Mouse (Mus musculus) kidney, adult 8-10 months (tissue): ENCODE measurements at regions not wholly inside any gene's neighbourhood (a gene's known extent, or its start where the extent isn't known, plus 50 kb on each side); places are given as distances from the start of the nearest gene placed in this dataset.
"Not testable (repeated sequence)": the region's sequence is repeated elsewhere in the genome, so short reads cannot be mapped to it uniquely, and the experiment has no call there.

Source experiments
- DNase-seq, 2 experiments: peaks; one replicate each; pipeline ENCODE4 v3.0.0; 2022

- DNase-seq = no peak
Measured at GRCm38 (mm10) chr9:12062488-12062887, 1157.9 kb upstream of the Cntn5 start.

DNA sequence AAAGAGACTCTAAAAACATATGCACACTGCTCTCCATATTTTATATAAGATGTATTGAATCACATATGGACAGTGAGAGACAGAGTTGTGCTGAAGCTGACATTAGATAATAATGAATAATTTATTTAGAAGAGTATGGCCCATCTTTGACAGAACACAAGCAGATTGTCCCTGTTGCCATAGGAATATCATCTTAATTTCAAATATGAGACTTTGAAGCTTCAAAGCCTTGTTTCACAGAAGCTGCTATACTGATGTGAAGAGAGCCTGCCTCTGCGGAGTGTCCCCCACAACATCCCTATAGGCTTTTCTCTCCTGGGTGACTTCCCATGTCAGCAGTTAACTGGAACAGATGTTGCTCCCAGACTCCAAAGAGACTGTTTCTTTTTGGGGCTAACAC lies 1147.9 kb upstream of the Cntn5 start:
- DNase-seq = no peak

DNA sequence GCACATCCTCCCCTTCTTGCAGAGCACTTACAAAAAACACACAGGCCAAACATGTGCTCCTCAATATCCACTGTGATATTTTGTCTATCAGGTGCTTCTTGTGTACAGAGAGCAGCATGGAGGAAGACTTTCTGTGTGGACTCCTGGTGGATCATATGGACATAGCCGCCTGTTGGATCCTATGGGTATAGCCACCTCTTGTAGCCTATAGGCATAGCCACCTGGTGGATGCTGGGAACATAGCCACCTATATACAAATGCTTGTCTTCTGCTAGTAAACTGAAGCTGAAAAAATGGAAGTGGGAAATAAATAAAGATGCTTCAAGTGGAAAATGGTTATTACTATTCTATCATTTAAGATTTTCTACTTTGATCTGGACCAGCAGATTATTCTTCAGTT lies 1111.4 kb upstream of the Cntn5 start:
- DNase-seq = no peak

DNA sequence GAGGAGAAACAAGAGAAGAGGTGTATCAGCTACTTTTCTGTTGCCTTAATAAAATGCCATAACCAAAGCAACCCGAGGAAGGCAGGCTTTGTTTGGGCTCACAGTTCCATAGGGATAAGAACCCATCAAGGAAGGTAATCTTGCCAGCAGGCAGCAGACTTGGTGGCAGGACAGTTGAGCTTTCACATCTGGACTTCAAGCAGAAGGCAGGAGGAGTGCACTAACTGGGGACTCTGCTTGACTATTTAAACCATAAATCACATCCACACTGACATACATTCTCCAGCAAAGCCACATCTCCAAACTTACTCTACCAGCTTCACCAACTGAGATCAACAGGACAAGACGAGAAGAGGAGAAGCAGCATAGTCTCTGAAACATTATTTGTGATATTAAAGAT lies 1094.0 kb upstream of the Cntn5 start:
- DNase-seq = no peak

DNA sequence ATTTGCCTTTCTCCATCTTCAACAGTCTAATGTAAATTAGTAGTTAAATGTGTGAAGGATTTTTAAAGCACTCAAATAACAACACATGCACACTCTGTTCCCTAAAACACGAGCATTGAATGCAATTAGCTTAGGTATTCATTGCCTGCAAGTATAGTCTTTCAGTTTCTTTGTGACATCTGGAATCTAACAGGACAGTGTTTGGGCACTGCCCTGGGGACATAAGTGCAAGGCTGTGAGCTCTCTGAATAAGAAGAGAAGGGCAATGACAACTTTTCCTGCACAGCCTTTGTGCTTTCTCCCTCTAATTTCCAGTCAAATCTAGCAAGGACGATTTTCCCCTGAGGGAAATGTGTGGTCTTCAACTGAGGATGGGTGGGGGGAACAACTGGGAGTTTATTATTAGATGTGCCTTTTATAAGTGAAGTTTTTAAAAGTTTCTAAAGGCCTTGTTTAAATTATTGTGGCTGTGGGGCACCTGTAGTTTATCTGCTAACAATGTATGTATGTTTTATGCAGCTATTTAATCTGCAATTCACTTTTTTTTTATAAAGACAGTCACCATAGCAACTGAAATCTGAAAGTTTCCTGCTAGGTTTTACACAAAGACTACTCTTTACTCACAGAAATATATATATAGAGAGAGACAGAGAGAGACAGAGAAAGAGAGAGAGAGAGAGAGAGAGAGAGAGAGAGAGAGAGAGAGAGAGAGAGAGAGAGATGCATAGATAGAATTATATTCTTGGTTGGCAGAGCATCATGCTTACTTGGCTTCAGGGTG lies 1077.7 kb upstream of the Cntn5 start:
- DNase-seq = no peak

GRCm38 (mm10) chr9:11940691-11941480 lies 1036.3 kb upstream of the Cntn5 start:
- DNase-seq = not testable (repeated sequence)

DNA sequence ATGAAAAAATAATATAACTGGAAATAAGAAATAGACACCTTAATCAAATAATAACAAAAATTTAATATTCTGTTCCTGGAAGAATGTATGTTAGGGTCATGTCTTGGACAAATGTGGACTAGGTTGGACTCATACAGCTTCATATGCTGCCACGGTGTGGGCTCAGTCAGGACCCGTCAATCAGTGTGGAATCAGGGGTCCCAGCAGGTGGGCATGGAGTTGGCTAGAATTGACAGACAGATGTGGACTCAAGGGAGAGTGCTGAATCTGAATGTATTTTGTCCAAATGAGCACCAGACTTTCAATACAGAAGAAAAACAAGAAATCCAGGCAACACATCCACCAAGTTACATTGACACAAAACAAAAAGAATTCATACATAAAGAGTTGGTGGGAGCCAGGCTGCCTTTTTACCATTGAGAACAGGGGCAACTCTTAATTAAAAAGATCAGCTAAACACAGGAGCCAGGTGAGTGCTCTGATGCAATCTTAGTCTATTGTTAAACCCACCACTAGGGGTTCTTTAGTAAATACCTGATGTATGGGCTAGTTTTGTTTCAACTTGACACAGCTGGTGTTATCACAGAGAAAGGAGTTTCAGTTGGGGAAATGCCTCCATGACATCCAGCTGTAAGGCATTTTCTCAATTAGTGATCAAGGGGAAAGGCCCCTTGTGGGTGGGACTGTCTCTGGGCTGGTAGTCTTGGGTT lies 1035.4 kb upstream of the Cntn5 start:
- DNase-seq = no peak

- DNase-seq = no peak
Measured at GRCm38 (mm10) chr9:11925501-11925900, 1020.9 kb upstream of the Cntn5 start.

DNA sequence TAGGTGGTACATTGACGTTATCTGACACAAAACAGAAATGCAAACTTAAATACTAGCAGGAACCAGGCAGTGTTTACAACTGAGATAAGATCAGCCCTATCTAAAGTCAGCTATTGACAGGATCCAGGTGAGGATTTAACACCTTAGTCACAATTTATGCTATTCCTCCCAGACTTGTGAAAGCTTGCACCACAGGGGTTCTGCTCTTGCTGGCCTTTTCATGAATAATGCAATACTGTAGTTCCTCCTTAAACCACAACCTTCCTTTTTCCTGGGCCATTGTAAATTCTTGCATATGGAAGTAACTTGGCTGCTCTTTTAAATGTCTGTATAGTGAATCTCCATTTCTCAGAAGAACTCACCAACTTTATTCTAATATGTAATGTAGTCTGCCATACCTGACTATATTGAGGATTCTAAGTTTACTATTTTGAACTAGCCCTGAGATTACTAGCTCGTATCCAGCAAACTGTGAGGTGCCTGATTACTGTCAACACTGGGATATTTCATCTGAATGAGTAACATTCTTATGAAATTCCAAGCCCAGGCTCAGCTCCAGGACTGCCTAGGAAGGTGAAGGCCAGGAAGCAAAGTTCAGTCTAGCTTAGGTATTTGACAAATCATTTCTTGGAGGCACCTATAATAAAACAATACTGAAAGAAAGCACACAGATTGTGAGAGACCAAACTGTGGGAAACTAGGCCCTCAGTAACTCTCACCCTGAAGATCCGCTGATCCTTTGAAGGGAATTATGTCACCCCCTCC lies 1019.2 kb upstream of the Cntn5 start:
- DNase-seq = peak; percentile 24 to 52

DNA sequence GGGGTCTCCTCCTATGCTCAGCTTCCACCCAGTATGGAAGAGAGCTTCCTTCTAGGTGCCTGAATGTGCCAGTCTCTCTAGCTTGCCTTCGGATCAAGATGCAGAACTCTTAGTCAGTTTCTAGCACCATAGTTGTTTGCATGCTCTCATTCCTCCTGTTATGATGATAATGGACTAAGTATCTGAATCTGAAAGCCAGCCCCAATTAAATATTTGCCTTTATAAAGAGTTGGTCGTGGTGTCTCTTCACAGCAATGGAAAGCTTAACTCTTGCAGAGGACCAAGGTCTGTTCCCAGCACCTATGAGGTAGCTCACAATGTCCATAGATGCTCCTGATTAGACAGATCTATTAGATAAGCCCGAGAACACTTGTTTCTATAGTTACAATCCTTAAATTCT lies 1015.7 kb upstream of the Cntn5 start:
- no peak for DNase-seq

- DNase-seq = no peak
Measured at GRCm38 (mm10) chr9:11898232-11898631, 993.7 kb upstream of the Cntn5 start.

GRCm38 (mm10) chr9:11885784-11886183 lies 981.2 kb upstream of the Cntn5 start:
- DNase-seq = no peak

- no peak for DNase-seq
Measured at GRCm38 (mm10) chr9:11872059-11872458, 967.5 kb upstream of the Cntn5 start.

DNA sequence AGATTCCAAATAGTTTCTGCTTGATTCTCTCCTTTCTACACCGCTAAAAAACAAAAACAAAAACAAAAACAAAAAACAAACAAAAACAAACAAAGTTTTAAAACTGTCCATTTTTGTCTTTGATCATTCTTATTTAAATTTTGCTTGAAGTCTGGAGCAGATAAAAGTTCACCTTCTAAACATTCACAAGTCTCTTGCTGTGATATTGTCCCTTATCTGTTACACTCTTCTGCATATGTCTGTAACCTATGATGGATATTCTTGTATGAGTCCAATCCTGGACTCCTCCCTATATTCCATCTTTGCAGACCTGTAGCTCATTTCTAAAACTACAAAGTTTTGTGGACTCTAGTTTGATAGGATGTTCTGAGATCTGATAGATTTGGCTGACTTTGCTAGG lies 966.9 kb upstream of the Cntn5 start:
- no peak for DNase-seq

- not testable (repeated sequence) for DNase-seq
Measured at GRCm38 (mm10) chr9:11848692-11849091, 944.1 kb upstream of the Cntn5 start.
